Mouse (Mus musculus) cerebellum, postnatal 36 days (tissue): ENCODE measurements around the gene Ppp1r3a.
"Not testable (repeated sequence)": the region's sequence is repeated elsewhere in the genome, so short reads cannot be mapped to it uniquely, and the experiment has no call there.

ENCODE experiments used
- DNase-seq, 2 experiments: peaks; one replicate each; pipeline ENCODE4 v3.0.0; 2021 to 2022; ENCODE audit warnings: mixed read lengths in 2 of 2

The Ppp1r3a gene

GRCm38 (mm10) chr6:14754901-14755591 lies at the start of gene Ppp1r3a:
Gene Ppp1r3a, minus strand, starts transcription at chr6:14755274.
- DNase-seq = no peak

GRCm38 (mm10) chr6:14787157-14787938 lies 32.3 kb upstream of the Ppp1r3a start:
- no peak for DNase-seq

- DNase-seq = no peak
These were observed 22.8 kb upstream of the Ppp1r3a start for GRCm38 (mm10) chr6:14777920-14778319.

- no peak for DNase-seq
These were observed 16.6 kb upstream of the Ppp1r3a start for GRCm38 (mm10) chr6:14771717-14772116.

GRCm38 (mm10) chr6:14757486-14757885 lies 2.4 kb upstream of the Ppp1r3a start:
- DNase-seq = no peak

GRCm38 (mm10) chr6:14753512-14753911 lies 1.6 kb downstream of the Ppp1r3a start:
- DNase-seq = no peak

GRCm38 (mm10) chr6:14752211-14752610 lies 2.9 kb downstream of the Ppp1r3a start:
- no peak for DNase-seq

GRCm38 (mm10) chr6:14747000-14747399 lies 8.1 kb downstream of the Ppp1r3a start:
- DNase-seq = no peak

- no peak for DNase-seq
These were observed 19.1 kb downstream of the Ppp1r3a start for GRCm38 (mm10) chr6:14736017-14736416.

GRCm38 (mm10) chr6:14731011-14731410 lies 24.1 kb downstream of the Ppp1r3a start:
- DNase-seq = no peak

GRCm38 (mm10) chr6:14720772-14721414 lies 34.2 kb downstream of the Ppp1r3a start:
- DNase-seq = no peak

GRCm38 (mm10) chr6:14720110-14720771 lies 34.8 kb downstream of the Ppp1r3a start:
- DNase-seq = no peak

- DNase-seq = no peak
These were observed 39.7 kb downstream of the Ppp1r3a start for GRCm38 (mm10) chr6:14715129-14715989.

GRCm38 (mm10) chr6:14712146-14712545 lies 42.9 kb downstream of the Ppp1r3a start:
- DNase-seq = no peak

- no peak for DNase-seq
These were observed 55.0 kb downstream of the Ppp1r3a start for GRCm38 (mm10) chr6:14700030-14700429.

- DNase-seq = not testable (repeated sequence)
These were observed 75.7 kb downstream of the Ppp1r3a start for GRCm38 (mm10) chr6:14679231-14679887.

GRCm38 (mm10) chr6:14668966-14669365 lies 86.1 kb downstream of the Ppp1r3a start:
- not testable (repeated sequence) for DNase-seq

GRCm38 (mm10) chr6:14667651-14668050 lies 87.4 kb downstream of the Ppp1r3a start:
- DNase-seq = not testable (repeated sequence)
